Mouse (Mus musculus): ENCODE results near the gene Tap2.
"Not testable (repeated sequence)": the region's sequence is repeated elsewhere in the genome, so short reads cannot be mapped to it uniquely, and the experiment has no call there.

Tap2 gene

GRCm38 (mm10) chr17:34217216-34217928 lies 14.0 kb downstream of the Tap2 start:
- DNase-seq = no peak

GRCm38 (mm10) chr17:34217986-34218385 lies 14.7 kb downstream of the Tap2 start:
- DNase-seq = no peak

- DNase-seq = peak; percentile 31
Measured at GRCm38 (mm10) chr17:34218675-34219074, 15.3 kb downstream of the Tap2 start.

DNA sequence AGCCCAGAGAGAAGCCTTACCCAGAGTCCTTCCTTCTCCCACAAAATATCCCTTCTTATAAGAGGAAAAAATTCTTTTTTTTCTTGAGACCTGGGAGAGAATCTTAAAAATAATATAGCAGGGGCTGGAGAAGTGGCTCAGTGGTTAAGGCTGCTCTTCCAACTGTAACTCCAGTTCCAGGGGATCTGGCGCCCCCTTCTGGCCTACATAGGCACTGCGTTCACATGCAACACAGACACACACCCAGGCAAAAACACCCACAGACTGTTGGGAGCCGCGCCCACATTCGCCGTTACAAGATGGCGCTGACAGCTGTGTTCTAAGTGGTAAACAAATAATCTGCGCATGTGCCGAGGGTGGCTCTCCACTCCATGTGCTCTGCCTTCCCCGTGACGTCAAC lies 15.8 kb downstream of the Tap2 start:
- DNase-seq = not testable (repeated sequence)

DNA sequence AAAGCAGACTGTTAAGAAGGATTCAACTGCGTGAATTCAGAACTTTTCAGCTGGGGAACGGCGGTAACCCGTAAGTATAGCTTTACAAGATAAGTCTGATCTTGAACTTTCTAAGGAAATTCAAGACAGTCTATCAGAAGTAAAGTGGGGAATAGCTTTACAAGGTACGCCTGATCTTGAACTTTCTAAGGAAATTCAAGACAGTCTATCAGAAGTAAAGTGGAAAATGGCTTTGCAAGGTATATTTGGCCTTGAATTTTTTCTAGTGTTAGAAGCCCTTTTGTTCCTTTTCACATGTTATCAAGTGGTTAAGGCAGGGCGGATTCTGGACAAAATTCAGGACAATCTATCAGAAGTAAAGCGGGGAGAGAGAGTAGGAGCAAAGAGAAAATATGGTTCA lies 16.5 kb downstream of the Tap2 start:
- DNase-seq = not testable (repeated sequence)

GRCm38 (mm10) chr17:34220401-34220800 lies 17.1 kb downstream of the Tap2 start:
- not testable (repeated sequence) for DNase-seq

GRCm38 (mm10) chr17:34224816-34225215 lies 21.5 kb downstream of the Tap2 start:
- no peak for DNase-seq

DNA sequence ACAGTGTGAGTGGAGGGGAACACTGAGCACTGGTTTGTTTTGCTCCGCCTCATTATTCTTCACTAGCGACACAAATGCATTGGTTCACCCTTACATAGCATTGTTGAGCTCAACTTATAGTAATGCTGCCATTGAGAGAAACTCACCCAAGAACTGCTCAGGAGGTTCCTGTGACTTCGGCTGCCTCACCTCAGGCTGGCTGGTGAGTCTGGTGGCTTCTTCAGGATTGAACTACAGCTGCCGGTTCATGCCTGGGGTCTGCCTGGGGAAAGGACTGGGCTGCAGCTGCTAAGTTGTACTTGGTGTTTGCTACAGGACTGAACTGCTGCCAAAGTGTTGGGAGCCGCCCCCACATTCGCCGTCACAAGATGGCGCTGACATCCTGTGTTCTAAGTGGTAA lies 22.1 kb downstream of the Tap2 start:
- DNase-seq = no peak

GRCm38 (mm10) chr17:34225911-34226310 lies 22.6 kb downstream of the Tap2 start:
- not testable (repeated sequence) for DNase-seq

- DNase-seq = not testable (repeated sequence)
Measured at GRCm38 (mm10) chr17:34230971-34231370, 27.6 kb downstream of the Tap2 start.

DNA sequence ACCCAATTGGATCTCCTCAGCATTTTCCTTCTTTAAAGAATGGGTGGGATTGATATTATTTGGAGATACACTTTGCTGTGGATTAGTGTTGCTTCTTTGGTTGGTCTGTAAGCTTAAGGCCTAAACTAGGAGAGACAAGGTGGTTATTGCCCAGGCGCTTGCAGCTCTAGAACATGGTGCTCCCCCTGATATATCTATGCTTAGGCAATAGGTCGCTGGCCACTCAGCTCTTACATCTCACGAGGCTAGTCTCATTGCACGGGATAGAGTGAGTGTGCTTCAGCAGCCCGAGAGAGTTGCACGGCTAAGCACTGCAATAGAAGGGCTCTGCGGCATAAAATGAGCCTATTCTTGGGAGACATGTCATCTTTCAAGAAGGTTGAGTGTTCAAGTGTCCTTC lies 28.7 kb downstream of the Tap2 start:
- DNase-seq = not testable (repeated sequence)

GRCm38 (mm10) chr17:34234926-34235325 lies 31.6 kb downstream of the Tap2 start:
- peak; percentile 52 for DNase-seq

- DNase-seq = no peak
Measured at GRCm38 (mm10) chr17:34236691-34237090, 33.4 kb downstream of the Tap2 start.

- no peak for DNase-seq
Measured at GRCm38 (mm10) chr17:34237741-34238140, 34.4 kb downstream of the Tap2 start.

DNA sequence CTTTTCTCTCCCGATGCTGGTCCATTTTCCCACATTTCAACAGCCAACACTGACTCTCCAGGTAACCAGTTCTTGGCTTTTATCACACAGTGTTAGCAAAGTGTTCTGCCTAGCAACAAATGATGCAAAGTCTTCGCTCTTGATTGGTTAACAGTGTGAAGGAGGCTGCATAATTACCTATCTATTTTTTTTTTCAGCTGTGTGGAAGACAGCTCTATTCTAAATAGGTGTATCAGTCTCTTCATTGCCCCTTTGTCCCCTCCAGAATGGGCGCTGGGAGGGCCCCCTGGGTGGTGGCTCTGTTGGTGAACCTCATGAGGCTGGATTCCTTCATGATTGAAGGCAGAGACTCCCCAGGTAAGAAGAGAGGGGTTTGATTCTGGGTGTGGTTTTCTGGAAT lies 35.4 kb downstream of the Tap2 start, which contains the start of gene H2-Ob:
Gene H2-Ob, plus strand, starts transcription at position 198 of the 400 bp plus-strand sequence.
- no peak for DNase-seq

GRCm38 (mm10) chr17:34239601-34240041 lies 36.3 kb downstream of the Tap2 start:
- no peak for DNase-seq

GRCm38 (mm10) chr17:34240366-34240765 lies 37.0 kb downstream of the Tap2 start:
- no peak for DNase-seq

- DNase-seq = no peak
Measured at GRCm38 (mm10) chr17:34240916-34241315, 37.6 kb downstream of the Tap2 start.

DNA sequence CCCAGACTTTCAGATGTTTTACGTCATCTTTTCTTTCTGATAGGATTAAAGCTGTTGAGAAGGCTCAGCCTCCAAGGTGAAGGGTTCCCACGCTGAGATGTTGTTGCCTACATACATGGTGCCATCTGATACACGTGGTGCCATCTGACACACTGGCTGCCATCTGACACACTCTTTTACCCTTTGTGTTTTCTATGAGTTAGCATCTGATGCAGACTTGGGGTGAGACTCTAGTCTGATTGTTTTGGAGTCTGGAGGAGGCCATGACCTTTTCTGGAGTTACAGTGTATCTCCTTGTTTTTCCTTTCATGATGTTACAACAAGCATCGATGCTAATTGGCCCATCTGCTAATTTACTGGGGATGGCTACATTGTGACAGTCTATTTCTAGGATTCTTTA lies 41.3 kb downstream of the Tap2 start:
- DNase-seq = no peak

DNA sequence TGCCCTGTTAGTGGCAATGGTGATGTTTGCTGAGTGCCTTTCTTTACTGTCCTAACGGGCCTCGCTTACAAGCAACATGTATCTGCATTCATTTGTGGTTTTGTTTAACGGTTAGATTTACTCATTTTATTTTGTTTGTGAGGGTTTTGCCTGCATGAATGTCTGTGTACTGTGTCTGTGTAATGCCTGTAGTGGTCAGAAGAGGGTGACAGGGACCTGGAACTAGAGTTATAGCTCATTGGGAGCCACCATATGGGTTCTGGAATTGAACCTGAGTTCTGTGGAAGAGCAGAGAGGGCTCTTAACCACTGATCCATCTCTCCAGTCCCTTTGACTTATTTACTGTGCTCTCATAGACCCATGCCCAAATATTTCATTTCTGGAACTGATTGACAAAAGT lies 43.7 kb downstream of the Tap2 start:
- no peak for DNase-seq

- DNase-seq = no peak
Measured at GRCm38 (mm10) chr17:34248764-34249163, 45.4 kb downstream of the Tap2 start.

DNA sequence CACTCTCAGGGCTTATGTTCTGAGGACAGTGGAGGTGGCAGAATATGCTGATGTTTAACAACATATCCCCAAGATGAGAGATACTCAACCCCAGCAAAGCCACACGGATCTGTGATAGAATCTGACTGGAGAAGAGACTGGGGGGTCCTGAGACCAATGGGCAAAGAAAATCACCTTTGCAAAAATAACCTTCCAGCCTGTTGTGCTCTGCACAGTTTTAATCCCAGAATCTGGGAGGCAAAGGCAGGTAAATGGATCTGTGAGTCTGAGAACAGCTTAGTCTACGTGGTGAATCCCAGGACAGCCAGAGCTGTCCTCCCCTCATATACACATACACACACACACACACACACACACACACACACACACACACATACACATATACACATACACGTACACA lies 46.0 kb downstream of the Tap2 start:
- no peak for DNase-seq

DNA sequence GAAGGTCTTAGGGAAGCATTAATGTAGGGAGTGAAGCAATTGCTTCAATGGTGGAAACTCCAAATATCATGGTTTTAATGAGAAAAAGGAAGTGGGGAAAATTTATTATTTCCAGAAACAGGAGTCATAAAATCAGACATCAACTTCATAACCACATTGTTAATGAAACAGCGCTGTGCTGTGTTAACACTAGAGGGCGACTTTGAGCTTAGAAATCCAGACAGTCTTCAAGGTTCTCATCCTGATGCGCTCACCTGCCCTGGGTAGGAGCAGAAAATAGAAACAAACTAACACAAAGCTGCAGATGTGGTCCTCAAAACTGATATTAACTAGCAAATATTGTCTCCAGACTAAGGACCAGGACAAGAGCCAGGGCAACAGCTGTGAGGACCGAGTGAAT lies 46.6 kb downstream of the Tap2 start:
- no peak for DNase-seq

DNA sequence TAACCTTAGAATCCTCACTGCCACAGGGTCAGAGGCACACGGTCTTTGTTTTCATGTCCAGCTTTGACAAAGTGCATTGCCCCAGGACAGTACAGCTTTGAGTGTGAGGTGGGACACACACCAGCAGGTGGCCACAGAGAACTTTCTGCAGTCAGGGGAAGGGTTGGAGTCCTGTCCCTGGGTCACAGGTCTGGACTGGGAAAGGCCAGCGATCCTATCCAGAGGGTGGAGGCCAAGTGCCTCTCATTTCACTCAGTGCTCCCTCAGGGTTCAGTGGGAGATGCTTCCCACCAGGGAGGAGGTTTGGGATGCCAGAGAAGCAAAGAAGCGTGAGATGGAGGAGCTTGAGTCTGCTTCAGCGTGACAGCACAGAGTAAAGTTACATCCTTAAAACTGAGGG lies 48.3 kb downstream of the Tap2 start:
- DNase-seq = no peak

GRCm38 (mm10) chr17:34256501-34256900 lies 53.2 kb downstream of the Tap2 start:
- DNase-seq = no peak
